Mouse (Mus musculus): ENCODE measurements at regions not wholly inside any gene's neighbourhood (a gene's known extent, or its start where the extent isn't known, plus 50 kb on each side); places are given as distances from the start of the nearest gene placed in this dataset.

DNA sequence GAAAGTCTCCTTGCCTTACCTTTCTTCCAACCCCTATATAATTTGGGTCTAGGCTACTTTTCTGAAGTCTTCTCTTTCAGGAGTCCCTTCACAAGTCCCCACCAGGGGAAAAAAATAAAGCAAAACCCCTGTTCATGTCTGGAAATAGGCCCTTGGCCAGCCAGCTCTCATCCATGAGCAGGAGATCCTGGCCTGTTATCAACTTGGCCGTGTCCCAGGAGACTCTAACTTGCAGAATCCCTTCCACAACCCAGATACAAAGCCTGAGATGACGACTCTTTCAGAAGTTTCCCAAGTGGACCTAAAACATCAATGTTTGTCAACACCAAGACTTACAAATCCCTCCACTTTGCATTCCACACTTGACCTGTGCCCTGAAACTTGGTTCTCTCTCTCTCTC, 64.6 kb upstream of the Ankrd55 start:
- TF ChIP-seq CTCF (IDR thresholded peaks at IDR 0.05; ENCODE audit: control insufficient read depth, insufficient read depth, insufficient read length) (no peak), USF1 (IDR thresholded peaks at IDR 0.05; ENCODE audit: low read depth) (no peak), MAX (IDR thresholded peaks at IDR 0.05) (no peak)
